Mouse (Mus musculus) brain, embryonic 14.5 days (tissue): Measurements from ENCODE around the gene Car10.

Source experiments
- CTCF ChIP-seq: fragments of 200-500 bp; IDR thresholded peaks from 2 replicates; pipeline ENCODE4 v1.5.1; 2012; ENCODE audit warnings: inconsistent platforms, mild to moderate bottlenecking, moderate library complexity, borderline replicate concordance; ENCODE audit not compliant: insufficient read depth, insufficient read length; ENCODE audit errors: extremely low read depth
- POLR2A ChIP-seq: fragments of 200-500 bp; IDR thresholded peaks from 2 replicates; pipeline ENCODE4 v1.6.1; 2012; ENCODE audit warnings: mild to moderate bottlenecking, inconsistent platforms, borderline replicate concordance; ENCODE audit not compliant: poor library complexity, insufficient read depth, insufficient read length, severe bottlenecking; ENCODE audit errors: extremely low read depth

DNA sequence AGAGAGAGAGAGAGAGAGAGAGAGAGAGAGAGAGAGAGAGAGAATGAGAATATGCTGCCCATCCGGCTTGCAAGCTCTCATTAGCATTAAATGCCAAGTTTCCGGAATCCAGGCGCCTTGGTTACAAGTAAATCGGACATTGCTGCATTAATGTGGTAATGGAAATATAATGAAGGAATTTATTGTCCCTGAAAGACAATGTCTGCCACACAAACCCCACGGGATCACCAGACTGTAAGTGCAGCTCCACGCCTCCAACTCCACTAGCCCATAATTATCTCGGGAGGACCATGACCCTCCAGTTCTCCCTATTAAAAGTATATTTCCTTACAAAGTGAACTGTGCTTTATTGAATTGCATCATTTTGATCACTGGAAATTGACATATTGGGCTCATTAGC, 372.9 kb downstream of the Car10 start:
- TF ChIP-seq CTCF (no peak), POLR2A (no peak)
